Mouse (Mus musculus) cortical plate, adult 2 months (tissue): ENCODE results near the gene Saa3.

Experiments
- CTCF ChIP-seq: fragments of 200-500 bp; IDR thresholded peaks from 2 replicates; pipeline ENCODE4 v1.5.1; 2011; ENCODE audit warnings: mild to moderate bottlenecking, control low read depth, low read length; ENCODE audit not compliant: insufficient read depth; ENCODE audit errors: extremely low read depth
- POLR2A ChIP-seq: fragments of 200-500 bp; IDR thresholded peaks from 2 replicates; pipeline ENCODE4 v1.6.1; 2011; ENCODE audit warnings: mild to moderate bottlenecking, low read length, control low read depth; ENCODE audit not compliant: insufficient read depth; ENCODE audit errors: extremely low read depth

DNA sequence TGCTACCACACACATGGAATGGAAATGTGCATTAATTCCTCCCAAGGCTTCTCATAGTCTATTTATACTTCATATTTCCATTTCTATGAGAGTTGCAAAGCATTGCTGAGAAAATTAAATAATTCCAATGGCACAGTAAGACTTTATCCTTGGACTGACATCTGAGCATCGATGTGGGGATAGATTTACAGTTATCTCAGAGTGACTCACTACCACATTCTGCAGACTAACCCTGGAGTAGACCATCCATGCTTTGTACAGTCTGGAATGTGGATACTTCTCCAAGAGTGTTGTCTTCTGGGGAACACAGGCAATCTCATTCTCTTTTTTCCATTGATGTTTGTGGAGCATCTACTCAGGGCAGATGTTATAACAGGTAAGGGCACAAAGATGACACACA, 12.1 kb upstream of the Saa3 start:
- TF ChIP-seq CTCF, result no peak
- no peak for TF ChIP-seq POLR2A
